Mouse (Mus musculus): Measurements from ENCODE around the gene Pvalb. TPM values are rescaled to one million over a fixed set of nuclear protein-coding genes. Genes with fewer than 3 reads are reported as not detected.

Pvalb gene
- polyA plus RNA-seq, 1 experiment = not detected

- no peaks in the 10 kb centered on the region for H3K36me3 ChIP-seq (ENCODE audit: control insufficient read depth)
- peaks cover 38% of the 10 kb centered on the region for H3K27me3 ChIP-seq (ENCODE audit: control insufficient read depth)
- TF ChIP-seq TAL1 (IDR thresholded peaks at IDR 0.05; ENCODE audit: low read length) (no peak), GATA1 (IDR thresholded peaks at IDR 0.05; ENCODE audit: low read length) (no peak)
- H3K9me3 ChIP-seq (ENCODE audit: control insufficient read depth, low read length) = no peaks in the 10 kb centered on the region
- H3K4me3 ChIP-seq (replicated peaks) = no peak overlapping the region
- H3K4me1 ChIP-seq (ENCODE audit: control insufficient read depth) = no peaks in the 10 kb centered on the region
Observed at GRCm38 (mm10) chr15:78204053-78204847, 1.9 kb downstream of the Pvalb start.

GRCm38 (mm10) chr15:78195096-78195880, 10.9 kb downstream of the Pvalb start:
- Histone ChIP-seq H3K27me3 (ENCODE audit: control insufficient read depth) (no peaks in the 10 kb centered on the region), H3K36me3 (ENCODE audit: control insufficient read depth) (no peaks in the 10 kb centered on the region)

GRCm38 (mm10) chr15:78194320-78194719, 11.9 kb downstream of the Pvalb start:
- no peaks in the 10 kb centered on the region for H3K27me3 ChIP-seq (ENCODE audit: control insufficient read depth)
- no peak for TF ChIP-seq GATA1 (IDR thresholded peaks at IDR 0.05; ENCODE audit: low read length)
- no peak overlapping the region for H3K4me3 ChIP-seq (replicated peaks)

More at GRCm38 (mm10) chr15:78195096-78195880, 10.9 kb downstream of the Pvalb start:
- H3K4me3 ChIP-seq (replicated peaks) = no peak overlapping the region
- no peaks in the 10 kb centered on the region for H3K9me3 ChIP-seq (ENCODE audit: control insufficient read depth, low read length)
- TF ChIP-seq TAL1 (IDR thresholded peaks at IDR 0.05; ENCODE audit: low read length) (no peak), GATA1 (IDR thresholded peaks at IDR 0.05; ENCODE audit: low read length) (no peak)
- H3K4me1 ChIP-seq (ENCODE audit: control insufficient read depth) = no peaks in the 10 kb centered on the region

GRCm38 (mm10) chr15:78189636-78190035, 16.6 kb downstream of the Pvalb start:
- H3K36me3 ChIP-seq (ENCODE audit: control insufficient read depth) = no peaks in the 10 kb centered on the region
- no peak overlapping the region for H3K4me3 ChIP-seq (replicated peaks)
- H3K4me1 ChIP-seq (ENCODE audit: control insufficient read depth) = no peaks in the 10 kb centered on the region
- no peak for TF ChIP-seq TAL1 (IDR thresholded peaks at IDR 0.05; ENCODE audit: low read length)
- TF ChIP-seq GATA1 (IDR thresholded peaks at IDR 0.05; ENCODE audit: low read length) = no peak
- no peaks in the 10 kb centered on the region for H3K27me3 ChIP-seq (ENCODE audit: control insufficient read depth)
- no peaks in the 10 kb centered on the region for H3K9me3 ChIP-seq (ENCODE audit: control insufficient read depth, low read length)

More at GRCm38 (mm10) chr15:78194320-78194719, 11.9 kb downstream of the Pvalb start:
- no peaks in the 10 kb centered on the region for H3K9me3 ChIP-seq (ENCODE audit: control insufficient read depth, low read length)
- H3K4me1 ChIP-seq (ENCODE audit: control insufficient read depth) = no peaks in the 10 kb centered on the region
- H3K36me3 ChIP-seq (ENCODE audit: control insufficient read depth) = no peaks in the 10 kb centered on the region

- H3K9me3 ChIP-seq (ENCODE audit: control insufficient read depth, low read length) = no peaks in the 10 kb centered on the region
- H3K27me3 ChIP-seq (ENCODE audit: control insufficient read depth) = no peaks in the 10 kb centered on the region
- H3K36me3 ChIP-seq (ENCODE audit: control insufficient read depth) = no peaks in the 10 kb centered on the region
- H3K4me1 ChIP-seq (ENCODE audit: control insufficient read depth) = no peaks in the 10 kb centered on the region
- TF ChIP-seq GATA1 (IDR thresholded peaks at IDR 0.05; ENCODE audit: low read length) = no peak
- TF ChIP-seq TAL1 (IDR thresholded peaks at IDR 0.05; ENCODE audit: low read length) = no peak
- H3K4me3 ChIP-seq (replicated peaks) = no peak overlapping the region
Observed at GRCm38 (mm10) chr15:78188546-78188945, 17.7 kb downstream of the Pvalb start.

- no peak for TF ChIP-seq GATA1 (IDR thresholded peaks at IDR 0.05; ENCODE audit: low read length)
- Histone ChIP-seq H3K27me3 (ENCODE audit: control insufficient read depth) (no peaks in the 10 kb centered on the region; the same call in 1 of the 2 replicates), H3K36me3 (ENCODE audit: control insufficient read depth) (no peaks in the 10 kb centered on the region), H3K9me3 (ENCODE audit: control insufficient read depth, low read length) (no peaks in the 10 kb centered on the region), H3K4me1 (ENCODE audit: control insufficient read depth) (no peaks in the 10 kb centered on the region), H3K4me3 (replicated peaks) (no peak overlapping the region)
Observed at GRCm38 (mm10) chr15:78186906-78187305, 19.3 kb downstream of the Pvalb start.

GRCm38 (mm10) chr15:78185609-78186008, 20.6 kb downstream of the Pvalb start:
- Histone ChIP-seq H3K4me3 (replicated peaks) (no peak overlapping the region), H3K4me1 (ENCODE audit: control insufficient read depth) (no peaks in the 10 kb centered on the region), H3K36me3 (ENCODE audit: control insufficient read depth) (no peaks in the 10 kb centered on the region), H3K27me3 (ENCODE audit: control insufficient read depth) (no peaks in the 10 kb centered on the region; the same call in 1 of the 2 replicates), H3K9me3 (ENCODE audit: control insufficient read depth, low read length) (no peaks in the 10 kb centered on the region)
- TF ChIP-seq GATA1 (IDR thresholded peaks at IDR 0.05; ENCODE audit: low read length) = no peak
- TF ChIP-seq TAL1 (IDR thresholded peaks at IDR 0.05; ENCODE audit: low read length) = no peak

- H3K4me1 ChIP-seq (ENCODE audit: control insufficient read depth) = no peaks in the 10 kb centered on the region
- H3K4me3 ChIP-seq (replicated peaks) = no peak overlapping the region
- no peaks in the 10 kb centered on the region for H3K36me3 ChIP-seq (ENCODE audit: control insufficient read depth)
- H3K27me3 ChIP-seq (ENCODE audit: control insufficient read depth) = no peaks in the 10 kb centered on the region; the same call in 1 of the 2 replicates
- no peaks in the 10 kb centered on the region for H3K9me3 ChIP-seq (ENCODE audit: control insufficient read depth, low read length)
- TF ChIP-seq GATA1 (IDR thresholded peaks at IDR 0.05; ENCODE audit: low read length) (no peak), TAL1 (IDR thresholded peaks at IDR 0.05; ENCODE audit: low read length) (no peak)
Observed at GRCm38 (mm10) chr15:78184855-78185254, 21.3 kb downstream of the Pvalb start.

- no peak overlapping the region for H3K4me3 ChIP-seq (replicated peaks)
- no peak for TF ChIP-seq TAL1 (IDR thresholded peaks at IDR 0.05; ENCODE audit: low read length)
- TF ChIP-seq GATA1 (IDR thresholded peaks at IDR 0.05; ENCODE audit: low read length) = no peak
- H3K9me3 ChIP-seq (ENCODE audit: control insufficient read depth, low read length) = no peaks in the 10 kb centered on the region
- no peaks in the 10 kb centered on the region; the same call in none of the 2 replicates for H3K27me3 ChIP-seq (ENCODE audit: control insufficient read depth)
- H3K36me3 ChIP-seq (ENCODE audit: control insufficient read depth) = no peaks in the 10 kb centered on the region
- no peaks in the 10 kb centered on the region for H3K4me1 ChIP-seq (ENCODE audit: control insufficient read depth)
Observed at GRCm38 (mm10) chr15:78181701-78182405, 24.3 kb downstream of the Pvalb start.
